Mouse (Mus musculus) urinary bladder, postnatal 14 days (tissue): ENCODE results near the gene Shisa6.

Source experiments
- DNase-seq: peaks from one replicate; pipeline ENCODE4 v3.0.0; 2021; ENCODE audit warnings: low spot score

Gene Shisa6

DNA sequence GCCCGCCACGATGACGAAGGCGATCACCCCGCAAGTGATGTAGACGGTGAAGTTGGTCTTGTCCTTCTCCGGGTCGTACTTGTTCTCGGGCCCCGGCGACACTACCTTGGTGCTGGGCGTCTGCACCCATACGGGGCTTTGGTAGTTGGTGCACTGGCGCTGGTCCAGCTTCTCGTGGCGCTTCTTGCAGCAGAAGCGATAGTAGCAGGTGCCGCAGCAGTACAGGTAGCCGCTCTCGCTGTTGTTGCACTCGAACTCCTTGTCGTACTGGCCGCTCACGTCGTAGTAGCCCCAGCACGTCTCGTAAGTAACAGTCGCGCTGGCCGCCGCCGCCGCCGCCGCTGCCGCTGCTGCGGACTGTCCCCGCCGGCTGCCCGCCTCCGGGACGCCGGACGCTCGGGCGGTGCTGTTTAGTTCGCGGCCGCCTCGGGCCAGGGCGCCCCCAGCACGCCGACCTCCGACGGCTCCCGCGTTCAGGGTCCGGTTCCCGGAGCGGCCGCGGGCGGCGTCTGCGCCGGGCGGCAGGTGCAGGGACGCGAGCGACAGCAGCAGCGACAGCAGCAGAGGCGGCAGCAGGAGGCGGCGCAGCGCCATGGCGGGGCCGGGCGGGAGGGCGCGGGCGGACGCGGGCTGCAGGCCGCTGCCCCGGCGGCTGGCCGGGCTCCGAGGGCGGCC, at the start of gene Shisa6:
Gene Shisa6 (minus strand): TSS at position 594 of the 675 bp plus-strand sequence.
- DNase-seq: peak; percentile 3

DNA sequence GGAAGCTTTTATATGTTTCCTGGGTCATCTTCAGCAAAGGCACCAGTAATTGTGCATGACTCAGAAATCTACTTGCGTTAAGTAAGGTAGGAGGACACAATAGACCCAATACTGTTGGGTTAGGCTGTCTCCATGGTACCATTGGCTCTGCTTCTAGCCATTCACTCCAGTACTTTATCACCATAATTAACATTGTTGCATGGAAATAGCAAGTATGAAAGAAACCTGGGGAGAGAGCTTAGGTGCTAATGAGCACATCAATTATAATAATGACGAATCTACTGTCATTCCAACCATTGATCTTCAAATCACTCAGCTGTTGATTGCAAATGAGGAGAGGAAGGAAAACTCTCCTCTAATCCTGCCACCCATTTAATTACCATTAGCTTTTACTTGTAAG, 48.1 kb upstream of the Shisa6 start:
- DNase-seq: no peak

DNA sequence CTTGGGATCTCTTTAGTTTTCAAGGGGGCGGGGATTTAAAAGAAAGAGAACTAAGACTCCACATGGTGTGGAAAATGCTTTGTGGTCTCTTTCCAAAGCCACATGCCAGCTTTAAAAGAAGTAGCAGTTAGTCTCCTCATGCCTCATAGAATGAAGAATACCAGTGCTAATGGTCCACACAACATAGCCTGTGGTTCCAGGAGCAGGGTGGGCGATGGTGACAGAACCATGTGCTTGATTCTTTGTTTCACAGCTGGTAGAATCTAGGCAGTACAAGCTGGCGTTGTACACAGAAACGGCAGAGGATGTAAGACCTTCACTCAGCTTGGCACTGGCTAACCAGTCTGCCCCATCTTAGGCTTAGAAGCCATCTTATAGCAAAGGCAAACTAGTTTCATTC, 43.3 kb upstream of the Shisa6 start:
- no peak for DNase-seq

DNA sequence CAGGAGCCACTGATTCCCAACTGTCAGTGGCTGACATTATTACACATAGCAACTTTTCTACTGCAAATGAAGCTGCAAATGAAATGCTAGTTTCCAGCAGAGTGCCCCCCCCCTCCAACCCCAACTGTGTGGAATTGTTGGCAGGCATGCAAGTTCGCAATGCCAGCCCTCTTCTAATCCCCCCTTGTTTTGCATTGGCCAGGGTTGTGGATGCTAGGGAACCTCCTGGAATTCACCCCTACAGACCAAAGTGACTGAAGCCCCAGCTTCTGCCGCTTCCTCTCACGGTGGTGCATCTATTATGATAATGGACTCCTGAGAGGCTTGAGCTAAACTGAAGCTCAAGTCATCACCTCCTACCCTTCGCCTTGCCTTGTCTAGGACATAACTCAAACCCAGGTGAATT, 42.6 kb upstream of the Shisa6 start:
- DNase-seq: no peak

DNA sequence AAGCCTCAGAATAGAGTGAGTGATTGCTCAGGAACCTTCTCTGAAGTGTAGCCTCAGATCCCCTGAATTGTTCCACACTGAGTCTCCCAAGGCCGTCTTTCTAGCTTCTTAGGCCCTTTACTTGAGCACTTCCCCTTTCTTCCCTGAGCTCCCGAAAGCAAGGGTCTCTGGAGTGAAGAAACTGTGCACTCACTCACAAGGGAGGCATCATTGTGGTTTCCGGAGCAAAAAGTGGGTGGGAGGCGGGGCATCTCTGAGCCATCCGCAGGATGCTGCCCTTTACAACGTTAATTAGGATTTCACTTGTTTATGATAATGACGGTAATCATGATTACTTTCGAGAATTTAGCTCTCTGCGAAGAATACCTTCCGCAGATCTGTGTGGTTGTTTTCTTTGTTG, 41.6 kb upstream of the Shisa6 start:
- no peak for DNase-seq

DNA sequence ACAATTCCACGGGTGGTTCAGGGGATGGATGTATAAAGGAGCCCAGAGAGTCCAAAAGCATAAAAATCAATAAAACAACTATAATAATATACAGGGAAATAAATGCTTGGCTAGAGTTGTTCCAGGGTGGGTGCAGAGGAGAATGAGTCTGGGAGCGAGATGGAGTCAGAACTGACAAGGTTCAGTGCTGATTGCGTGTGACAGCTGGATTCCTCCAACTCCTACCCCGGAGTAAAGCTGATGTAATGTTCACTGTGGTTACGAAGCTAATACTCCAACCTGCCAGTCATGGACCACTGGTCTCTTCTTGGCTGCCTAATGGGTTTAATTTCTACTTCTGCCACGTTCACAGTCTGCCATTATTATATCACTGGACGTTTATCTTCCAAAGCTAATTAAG, 36.5 kb upstream of the Shisa6 start:
- DNase-seq: no peak

DNA sequence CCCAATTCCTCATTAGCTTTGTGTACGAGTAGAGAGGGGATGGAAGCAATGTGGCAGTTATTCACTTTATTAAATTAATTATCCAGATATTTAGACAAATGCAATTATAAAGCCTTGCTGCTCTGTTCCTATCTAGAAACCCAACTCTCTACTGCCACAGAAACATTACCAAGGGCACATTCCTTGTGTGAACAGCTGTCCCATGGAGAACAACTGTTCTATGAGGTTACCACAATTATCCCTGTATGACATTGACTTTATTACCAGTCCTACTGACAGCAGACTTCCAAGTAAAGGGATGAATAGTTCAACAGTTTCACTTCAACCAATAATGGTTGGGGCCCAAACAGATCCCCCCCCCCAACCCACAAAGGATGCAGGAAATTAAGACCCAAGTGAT, 12.1 kb upstream of the Shisa6 start:
- no peak for DNase-seq

DNA sequence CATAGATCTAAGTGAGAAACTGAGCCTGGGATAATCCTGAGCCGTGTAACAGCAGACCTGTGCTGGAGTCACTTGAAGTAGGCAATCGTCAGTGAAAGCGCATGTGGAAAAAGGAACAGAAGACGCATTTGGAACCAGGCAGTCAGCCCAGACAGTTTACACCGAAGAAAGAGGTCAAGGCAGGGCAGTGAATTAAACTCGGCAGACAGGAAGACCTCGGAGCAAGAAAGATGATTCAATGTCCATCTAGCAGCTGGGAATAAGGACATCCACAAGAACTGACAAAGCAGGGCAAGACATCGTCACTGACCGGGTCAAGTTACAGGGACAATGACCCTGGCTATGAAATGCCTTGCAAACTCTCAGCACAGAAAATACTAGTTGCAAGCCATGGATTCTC, 10.1 kb upstream of the Shisa6 start:
- no peak for DNase-seq

DNA sequence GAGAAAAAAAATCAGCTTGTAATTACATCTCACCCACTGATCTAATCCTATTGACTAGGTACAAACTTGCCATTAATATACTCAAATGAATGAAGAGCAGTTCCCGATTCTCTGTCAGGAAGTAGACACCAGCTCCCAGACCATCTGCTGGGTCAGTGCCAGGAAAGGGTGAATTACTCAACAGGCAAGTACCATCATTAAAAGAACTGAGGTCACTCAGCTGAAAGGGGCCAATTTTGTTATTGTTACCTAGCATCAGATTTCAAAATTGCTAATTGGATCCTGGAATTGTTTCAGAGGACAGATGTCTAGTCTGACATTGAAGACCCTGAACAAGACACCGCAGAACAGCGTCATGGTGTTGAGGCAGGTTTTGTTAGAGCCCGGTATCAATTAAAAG, 9.4 kb upstream of the Shisa6 start:
- no peak for DNase-seq

DNA sequence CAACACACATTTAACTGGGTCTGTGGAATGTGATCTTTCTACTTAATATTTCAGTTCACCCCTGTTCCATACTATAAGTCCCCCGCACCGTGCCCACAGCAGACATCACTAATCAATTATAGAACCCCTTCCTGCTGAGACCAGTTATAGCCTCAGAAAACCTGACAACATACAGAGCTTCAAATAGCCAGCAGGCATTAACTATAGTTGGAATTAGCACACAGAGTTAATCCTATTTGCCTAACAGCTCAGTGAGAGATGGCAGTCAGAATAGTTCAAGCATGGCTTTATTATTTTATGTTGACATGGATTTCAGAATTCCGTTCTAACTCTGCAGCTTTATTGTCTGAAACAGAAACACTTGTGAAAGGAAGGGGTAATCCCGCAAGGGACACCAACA, 8.5 kb upstream of the Shisa6 start:
- DNase-seq: no peak

DNA sequence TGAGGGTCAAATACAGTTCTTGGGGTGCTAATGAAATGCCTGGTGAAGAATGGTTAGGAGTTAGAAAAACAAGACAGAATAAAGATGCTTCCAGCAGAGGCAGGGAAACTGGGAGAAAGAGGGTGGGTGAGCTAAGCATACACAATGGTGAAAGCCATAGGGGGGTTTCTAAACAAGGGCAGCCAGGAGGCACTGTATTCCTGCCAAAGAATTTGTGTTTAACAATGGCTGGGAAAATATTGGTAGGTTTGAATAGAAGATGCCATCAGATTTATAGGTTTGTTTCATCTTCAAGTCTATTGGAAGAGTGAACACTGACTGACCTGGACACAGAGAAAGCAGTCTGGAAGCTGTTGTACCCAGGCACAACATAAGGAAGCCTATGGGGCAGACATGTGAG, 2.4 kb upstream of the Shisa6 start:
- DNase-seq: no peak

DNA sequence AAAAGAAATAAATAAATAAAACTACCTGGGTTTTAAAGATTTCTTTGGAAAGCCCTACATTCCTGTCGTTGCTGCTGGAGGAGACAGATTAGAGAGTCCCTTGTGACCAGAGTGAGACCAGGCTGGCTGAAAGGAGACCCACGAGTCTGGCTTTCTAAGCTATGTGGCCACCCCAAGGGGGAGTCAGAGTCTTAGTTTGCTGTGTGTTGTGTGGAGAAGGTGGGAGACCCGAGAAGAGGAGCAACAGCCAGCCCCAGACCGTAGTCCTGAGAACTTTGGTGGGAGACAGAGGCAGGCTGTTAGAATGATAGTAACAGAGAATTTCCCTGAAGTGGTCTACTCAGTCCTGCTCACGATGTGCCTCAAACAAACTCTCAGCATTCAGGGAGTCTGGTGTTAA, 1.6 kb upstream of the Shisa6 start:
- no peak for DNase-seq

DNA sequence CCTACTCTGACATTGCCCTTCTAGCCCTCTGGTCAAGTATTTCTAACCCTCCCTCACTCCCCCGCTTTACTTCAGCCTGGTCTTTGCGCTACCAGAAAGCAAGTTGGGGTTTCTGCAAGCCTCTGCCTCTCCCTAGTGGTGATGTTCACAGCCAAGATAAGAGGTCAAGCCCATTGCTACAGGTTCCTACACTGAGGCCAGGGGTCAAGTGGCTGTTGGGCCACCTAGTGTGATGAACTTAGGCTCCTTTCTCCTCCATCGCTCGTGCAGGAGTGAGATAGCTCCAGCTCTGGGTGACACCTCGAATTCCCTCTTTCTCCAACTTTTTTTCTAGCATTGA, 1.2 kb upstream of the Shisa6 start:
- DNase-seq: no peak

DNA sequence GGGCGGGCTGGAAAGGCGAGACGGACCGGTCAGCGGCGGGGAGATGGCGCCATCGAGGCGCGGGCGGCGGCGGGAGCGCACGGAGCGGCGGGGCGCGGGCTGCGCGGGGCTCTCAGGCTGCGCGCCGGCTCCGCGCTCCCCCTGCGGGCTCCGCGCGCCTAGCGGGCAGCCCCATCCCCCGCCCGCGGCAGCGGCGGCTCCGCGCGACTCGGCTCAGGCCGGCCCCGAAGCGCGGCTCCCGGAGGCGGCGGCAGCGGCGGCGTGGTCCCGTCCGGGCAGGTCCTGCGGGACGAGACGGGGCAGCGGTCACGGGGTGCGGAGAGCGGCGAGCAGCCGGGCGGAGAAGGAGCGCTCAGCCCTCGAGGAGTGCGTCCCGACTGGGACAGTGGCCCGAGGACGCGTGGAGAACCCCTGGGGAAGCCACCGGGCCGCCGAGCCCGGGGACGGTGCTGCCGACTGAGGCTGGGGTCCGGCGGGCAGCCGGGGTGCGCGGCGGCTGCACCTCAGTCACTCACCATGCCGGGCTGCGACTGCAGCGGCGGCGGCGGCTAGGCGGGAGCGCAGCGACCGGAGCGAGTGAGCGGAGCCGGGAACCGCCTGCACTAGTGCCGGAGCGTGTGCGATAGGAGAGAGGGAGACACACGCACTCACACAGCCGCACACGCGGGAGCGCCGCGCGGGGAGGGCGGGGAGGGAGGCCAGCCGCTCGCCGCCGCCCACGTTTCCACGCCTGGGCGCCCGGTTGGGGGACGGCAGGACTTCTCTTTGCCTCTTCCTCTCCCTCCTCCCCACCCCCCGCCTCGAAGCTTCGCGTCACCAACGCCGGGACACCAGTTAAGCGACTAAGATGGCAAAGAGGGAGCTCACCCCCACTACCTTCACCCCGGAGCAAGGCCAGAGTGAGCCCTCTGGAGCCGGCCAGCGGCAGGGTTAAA, 549 bp upstream of the Shisa6 start:
- DNase-seq: peak; percentile 5

DNA sequence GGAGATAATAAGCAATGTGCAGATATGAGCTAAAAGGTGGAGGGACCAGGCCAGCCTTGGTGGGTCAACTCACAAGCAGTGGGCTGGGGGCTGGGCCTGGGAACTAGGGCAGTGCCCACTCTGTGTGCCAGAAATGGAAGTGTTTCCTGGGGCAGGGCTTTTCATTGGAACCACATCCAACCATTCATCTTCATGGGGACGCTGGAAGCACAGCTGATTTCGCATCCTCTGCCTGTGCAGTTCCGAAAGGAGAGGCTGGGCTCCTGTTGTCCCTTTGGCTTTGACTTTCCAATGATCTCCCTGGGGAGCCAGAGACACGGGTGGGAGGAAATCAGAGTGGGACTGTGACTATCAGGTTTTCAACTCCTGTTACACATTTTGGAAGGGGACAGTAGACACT, 1.5 kb downstream of the Shisa6 start:
- no peak for DNase-seq

DNA sequence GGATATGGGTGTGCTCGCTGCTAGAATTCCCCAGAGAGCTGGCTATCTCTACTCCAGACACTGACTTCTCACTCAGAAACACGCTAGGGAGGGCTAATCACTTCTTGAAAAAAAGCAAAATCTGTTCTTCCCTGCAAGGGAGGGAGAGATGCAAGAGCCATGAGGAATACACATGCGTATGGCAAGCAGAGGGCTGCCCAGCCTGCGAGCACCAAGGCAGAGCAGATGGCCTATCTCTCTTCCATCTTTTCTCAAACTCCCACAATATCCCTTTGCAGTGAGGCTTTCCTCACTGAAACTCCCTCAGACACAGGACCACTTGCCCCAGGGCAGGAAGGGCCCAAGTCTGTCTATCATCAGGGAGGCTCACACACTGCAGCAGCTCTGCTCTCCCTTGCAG, 3.4 kb downstream of the Shisa6 start:
- DNase-seq: no peak

DNA sequence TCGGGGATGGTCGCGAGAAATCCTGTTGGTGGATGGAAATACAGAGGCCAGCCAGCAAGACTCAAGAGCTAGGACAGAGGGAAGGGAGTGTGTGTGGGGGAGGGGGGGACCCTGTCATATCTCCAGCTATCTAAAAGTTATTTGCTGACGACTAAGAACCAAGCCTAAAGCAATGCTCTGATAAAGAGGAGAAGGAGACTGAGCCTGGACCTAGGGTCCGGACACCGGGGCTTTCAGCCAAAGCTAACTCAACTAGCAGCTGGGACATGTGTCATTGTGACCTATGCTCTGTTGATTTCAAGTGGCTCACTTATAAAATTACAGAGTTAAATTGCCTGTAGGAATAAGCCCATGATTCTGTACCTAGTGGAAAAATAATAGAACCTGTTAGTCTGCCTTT, 6.4 kb downstream of the Shisa6 start:
- DNase-seq: no peak

DNA sequence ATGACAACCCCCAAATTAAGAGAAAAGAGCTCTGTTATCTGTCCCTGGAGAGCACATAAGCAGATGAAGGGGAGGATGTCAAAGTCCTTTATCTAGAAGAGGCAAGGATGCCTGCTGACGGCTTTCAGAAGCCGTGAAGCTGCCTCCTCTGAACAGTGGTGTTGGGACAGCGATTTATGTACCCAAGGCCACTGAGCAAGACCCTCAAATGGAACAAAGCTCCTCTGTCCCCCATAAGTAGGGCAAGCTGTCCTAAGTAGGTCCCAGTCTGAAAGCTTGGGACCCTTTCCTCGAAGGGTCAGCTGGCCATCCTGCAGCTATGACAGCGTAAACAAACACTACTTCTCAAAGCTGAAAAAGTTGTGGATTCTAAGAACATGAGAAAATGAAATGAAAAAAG, 11.4 kb downstream of the Shisa6 start:
- DNase-seq: no peak

DNA sequence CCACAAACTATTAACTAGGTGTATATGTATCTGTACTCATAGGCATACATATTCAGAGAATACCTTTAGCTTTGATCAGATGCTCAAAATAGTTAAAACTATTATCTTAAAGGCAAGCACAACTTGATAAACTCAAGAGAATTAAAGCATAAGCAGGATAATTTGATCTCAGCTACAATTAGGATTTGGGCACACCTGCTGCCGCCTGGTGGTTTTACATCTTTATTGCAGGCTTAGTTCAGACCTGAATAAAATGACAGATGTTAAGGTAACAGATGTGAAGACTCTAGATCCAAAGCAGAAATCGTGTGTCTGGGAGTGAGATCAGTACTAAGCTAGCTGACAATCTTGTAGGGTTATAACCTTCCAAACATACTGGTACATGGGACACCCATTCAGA, 24.8 kb downstream of the Shisa6 start:
- DNase-seq: no peak

DNA sequence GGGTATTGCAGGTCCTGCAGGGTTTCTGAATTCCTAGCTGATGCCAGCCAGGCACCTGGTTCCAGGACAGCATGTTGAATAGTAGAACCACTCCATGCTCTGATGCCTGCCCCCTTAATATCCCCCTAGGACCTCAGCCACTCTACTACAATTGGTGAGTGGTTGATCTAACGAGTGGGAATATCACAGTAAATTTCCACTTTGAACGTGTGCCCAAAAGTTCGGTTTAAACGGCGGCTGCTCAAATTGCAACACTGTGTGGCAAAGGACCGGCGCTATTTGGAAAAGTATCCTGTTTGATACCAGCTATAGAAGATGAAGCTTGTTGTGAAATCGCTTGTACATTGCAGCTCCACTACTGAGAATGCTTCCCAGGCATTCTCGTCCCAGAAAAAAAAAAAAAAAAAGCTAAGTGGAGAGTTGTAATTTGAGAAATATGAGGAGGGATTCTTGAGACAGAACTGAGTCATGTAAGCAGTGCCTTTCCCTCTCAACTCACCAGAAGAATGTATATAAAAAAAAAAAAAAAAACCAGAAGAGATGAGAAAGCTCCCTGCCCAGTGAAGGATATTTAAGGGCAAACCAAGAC, 26.8 kb downstream of the Shisa6 start:
- DNase-seq: no peak

DNA sequence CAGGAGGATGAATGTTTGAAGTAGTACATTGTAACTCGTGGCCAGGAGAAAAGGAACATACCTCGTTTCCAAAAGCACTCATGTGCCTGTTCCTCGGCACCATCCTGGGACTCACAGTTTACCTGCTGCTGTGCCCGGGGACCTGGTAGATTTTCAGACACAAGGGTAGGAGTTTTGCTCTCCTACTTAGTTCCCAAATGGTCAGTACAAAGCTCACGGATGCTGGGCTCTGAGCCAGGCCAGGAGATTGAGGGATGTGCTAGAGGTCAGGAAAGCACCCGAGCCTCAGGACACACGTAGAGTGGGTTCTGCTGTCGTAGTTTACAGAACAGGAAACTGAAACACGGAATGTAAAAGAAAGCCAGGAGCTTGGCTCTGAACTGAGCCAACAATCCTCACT, 29.5 kb downstream of the Shisa6 start:
- DNase-seq: no peak

DNA sequence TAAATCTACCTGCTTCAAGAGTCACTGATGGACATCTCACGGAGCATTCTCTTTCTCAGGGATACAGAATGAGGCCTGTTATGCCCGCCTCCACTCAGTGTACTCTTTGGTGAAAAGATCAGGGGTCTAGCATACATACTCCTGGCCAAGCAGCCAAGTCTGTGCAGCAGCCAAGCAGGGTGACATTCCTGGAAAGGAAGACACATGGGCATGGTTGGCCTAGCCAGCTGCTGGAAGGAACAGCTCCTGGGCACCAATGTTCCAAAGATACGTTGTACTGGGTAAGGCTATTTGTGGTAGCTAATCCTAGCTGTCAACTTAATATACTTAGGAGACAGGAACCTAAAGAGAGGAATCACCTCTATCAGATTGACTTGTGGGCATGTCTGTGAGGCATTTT, 31.4 kb downstream of the Shisa6 start:
- DNase-seq: no peak

DNA sequence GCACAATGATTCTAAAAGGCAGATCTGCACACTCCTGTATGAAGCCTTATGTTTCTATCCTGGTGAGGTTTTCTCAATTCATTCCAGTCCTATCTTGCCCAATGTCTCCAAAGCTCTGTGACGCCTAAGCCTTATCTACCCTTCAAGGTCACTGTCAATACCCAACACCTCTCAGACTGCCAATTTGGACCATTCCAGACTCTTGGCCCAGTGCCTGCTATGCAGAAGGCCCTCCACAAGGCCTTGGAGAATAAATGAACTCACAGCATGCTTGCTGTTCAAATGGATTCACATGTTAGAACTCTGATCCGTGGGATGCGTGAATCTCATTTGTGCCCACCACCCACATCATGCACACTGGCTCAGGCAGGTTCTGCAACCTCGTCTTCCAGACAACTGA, 38.0 kb downstream of the Shisa6 start:
- no peak for DNase-seq
